25 mouse cellular contexts compared by ENCODE assay signal in the genomic region with DNA sequence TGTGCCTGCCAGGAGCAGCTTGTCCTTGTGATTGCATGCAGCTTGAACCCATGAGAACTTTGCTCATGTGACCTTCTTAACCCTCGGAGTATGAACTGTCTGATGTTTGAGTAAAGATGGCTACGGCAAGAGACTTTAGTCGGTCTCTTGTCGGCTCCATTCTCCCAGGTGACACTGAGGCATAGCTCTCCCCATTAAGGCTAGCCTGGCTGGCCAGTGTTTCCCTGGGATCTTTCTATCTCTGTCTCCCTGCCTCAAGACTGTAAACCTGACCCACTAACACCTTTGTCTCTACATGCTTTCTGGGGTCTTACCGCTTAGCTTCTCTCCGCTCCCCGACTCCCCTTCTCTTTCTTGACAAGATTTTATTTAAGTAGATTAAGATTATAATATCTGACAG. TPM values are rescaled to one million over a fixed set of nuclear protein-coding genes. Genes with fewer than 3 reads are reported as not detected.
DNase-seq lines count a peak whose midpoint lies in the region; ATAC-seq and TF ChIP-seq lines count a peak whose summit lies in the region.
"Had no signal": no experiment of that assay in that cellular context is flagged by ENCODE, and none has a peak within 500 bp of the region (broad histone marks: within the 10 kb centered on the region; RNA-seq: fewer than 3 reads in every experiment).

No protein-coding gene starts in this region.

- H3K27me3 ChIP-seq in forebrain, embryonic 10.5 days (ENCODE audit: poor library complexity, severe bottlenecking) = 0 out of 2 replicates have a peak, but pooled peaks cover 5% of the 10 kb centered on the region
- H3K27me3 ChIP-seq in forebrain, embryonic 15.5 days = peaks cover 7% of the 10 kb centered on the region; the same call in 1 of the 2 replicates
- no peaks in the 10 kb centered on the region for H3K27me3 ChIP-seq in heart, embryonic 13.5 days (replicated peaks)
- no peaks in the 10 kb centered on the region for H3K27me3 ChIP-seq in liver, postnatal 0 days (ENCODE audit: insufficient read depth, low read length)
- no peaks in the 10 kb centered on the region for H3K27me3 ChIP-seq in liver, embryonic 12.5 days (replicated peaks)
- no peaks in the 10 kb centered on the region; the same call in 1 of the 2 replicates for H3K27me3 ChIP-seq in embryonic facial prominence, embryonic 10.5 days (replicated peaks; ENCODE audit: low read depth, poor library complexity, severe bottlenecking)
- H3K27me3 ChIP-seq: CH12.LX; neural tube, embryonic 15.5 days; stomach, embryonic 15.5 days had no signal

- H3K27ac ChIP-seq in forebrain, embryonic 10.5 days = no peak overlapping the region
- no peak overlapping the region for H3K27ac ChIP-seq in forebrain, embryonic 15.5 days (replicated peaks)
- H3K27ac ChIP-seq in heart, embryonic 13.5 days (replicated peaks) = 0 out of 2 replicates have a peak overlapping the region, but pooled peaks have one; percentile 74
- H3K27ac ChIP-seq in liver, postnatal 0 days (ENCODE audit: low read depth) = no peak overlapping the region
- no peak overlapping the region for H3K27ac ChIP-seq in liver, embryonic 12.5 days
- peak overlapping the region; percentile 72 for H3K27ac ChIP-seq in embryonic facial prominence, embryonic 10.5 days (replicated peaks)
- H3K27ac ChIP-seq: kidney, postnatal 0 days; macrophage; neural tube, embryonic 15.5 days had no signal

- WGBS in forebrain, embryonic 10.5 days = 90% methylated on average over 7 of the region's 7 CpGs
- WGBS in forebrain, embryonic 15.5 days = 87% methylated on average over 7 of the region's 7 CpGs
- WGBS in heart, embryonic 13.5 days = 82% methylated on average over 7 of the region's 7 CpGs
- WGBS in liver, postnatal 0 days (ENCODE audit: insufficient replicate concordance) = 82% methylated on average over 7 of the region's 7 CpGs
- 84% methylated on average over 7 of the region's 7 CpGs for WGBS in liver, embryonic 12.5 days (ENCODE audit: insufficient replicate concordance)
- 86% methylated on average over 7 of the region's 7 CpGs for WGBS in embryonic facial prominence, embryonic 10.5 days

- TF ChIP-seq EP300 in liver, postnatal 0 days (IDR thresholded peaks at IDR 0.05; ENCODE audit: low read depth) = no peak

- H3K4me3 ChIP-seq in forebrain, embryonic 10.5 days = no peak overlapping the region
- no peak overlapping the region for H3K4me3 ChIP-seq in forebrain, embryonic 15.5 days
- H3K4me3 ChIP-seq in heart, embryonic 13.5 days = no peak overlapping the region
- H3K4me3 ChIP-seq in liver, postnatal 0 days (ENCODE audit: low read depth, low read length) = no peak overlapping the region
- H3K4me3 ChIP-seq in liver, embryonic 12.5 days = no peak overlapping the region
- no peak overlapping the region for H3K4me3 ChIP-seq in embryonic facial prominence, embryonic 10.5 days
- H3K4me3 ChIP-seq: neural tube, embryonic 15.5 days; stomach, embryonic 15.5 days had no signal

- intact Hi-C loops in heart, postnatal 10 days (cut with DNase I) = loop anchor here (5.0 kb wide), 1 partner anchor 273 kb away; a partner anchor contains a TSS

- peaks cover 34% of the 10 kb centered on the region for H3K4me1 ChIP-seq in forebrain, embryonic 10.5 days
- H3K4me1 ChIP-seq in forebrain, embryonic 15.5 days = no peaks in the 10 kb centered on the region
- H3K4me1 ChIP-seq in heart, embryonic 13.5 days = peaks cover 49% of the 10 kb centered on the region
- H3K4me1 ChIP-seq in liver, postnatal 0 days (ENCODE audit: insufficient read depth) = peaks cover 12% of the 10 kb centered on the region
- peaks cover 44% of the 10 kb centered on the region for H3K4me1 ChIP-seq in liver, embryonic 12.5 days
- peaks cover 51% of the 10 kb centered on the region for H3K4me1 ChIP-seq in embryonic facial prominence, embryonic 10.5 days

- no peaks in the 10 kb centered on the region for H3K9me3 ChIP-seq in forebrain, embryonic 10.5 days
- H3K9me3 ChIP-seq in forebrain, embryonic 15.5 days = no peaks in the 10 kb centered on the region
- peaks cover under 1% of the 10 kb centered on the region; the same call in 1 of the 2 replicates for H3K9me3 ChIP-seq in heart, embryonic 13.5 days
- H3K9me3 ChIP-seq in liver, postnatal 0 days (ENCODE audit: low read length) = no peaks in the 10 kb centered on the region
- H3K9me3 ChIP-seq in liver, embryonic 12.5 days (replicated peaks) = no peaks in the 10 kb centered on the region
- H3K9me3 ChIP-seq in embryonic facial prominence, embryonic 10.5 days = no peaks in the 10 kb centered on the region
- H3K9me3 ChIP-seq: neural tube, embryonic 15.5 days; stomach, embryonic 15.5 days had no signal

- no peak for ATAC-seq in forebrain, embryonic 15.5 days (replicated peaks)
- no peak for ATAC-seq in heart, embryonic 13.5 days (ENCODE audit: extremely low read depth, insufficient number of reproducible peaks, low FRiP score, low TSS enrichment)
- ATAC-seq in liver, postnatal 0 days = no peak
- no peak for ATAC-seq in liver, embryonic 12.5 days
- ATAC-seq: forebrain, embryonic 14.5 days; hindbrain, embryonic 16.5 days; intestine, postnatal 0 days had no signal

- no peak overlapping the region for H3K9ac ChIP-seq in forebrain, embryonic 15.5 days (replicated peaks)
- no peak overlapping the region for H3K9ac ChIP-seq in heart, embryonic 13.5 days
- H3K9ac ChIP-seq in liver, postnatal 0 days (replicated peaks) = no peak overlapping the region
- H3K9ac ChIP-seq in liver, embryonic 12.5 days = no peak overlapping the region
- H3K9ac ChIP-seq: neural tube, embryonic 15.5 days; stomach, embryonic 15.5 days had no signal

- TF ChIP-seq CTCF in liver, postnatal 0 days (IDR thresholded peaks at IDR 0.05; ENCODE audit: low read depth) = no peak

- no peaks in the 10 kb centered on the region for H3K36me3 ChIP-seq in forebrain, embryonic 10.5 days (replicated peaks)
- no peaks in the 10 kb centered on the region for H3K36me3 ChIP-seq in forebrain, embryonic 15.5 days
- no peaks in the 10 kb centered on the region for H3K36me3 ChIP-seq in heart, embryonic 13.5 days
- no peaks in the 10 kb centered on the region for H3K36me3 ChIP-seq in liver, postnatal 0 days (replicated peaks; ENCODE audit: insufficient read depth, low read length)
- no peaks in the 10 kb centered on the region for H3K36me3 ChIP-seq in liver, embryonic 12.5 days
- H3K36me3 ChIP-seq in embryonic facial prominence, embryonic 10.5 days (replicated peaks) = no peaks in the 10 kb centered on the region
- H3K36me3 ChIP-seq: neural tube, embryonic 15.5 days; stomach, embryonic 15.5 days had no signal

- DNase-seq in forebrain, embryonic 10.5 days (ENCODE audit: extremely low spot score, low spot score) = peak; percentile 12
- DNase-seq in heart, postnatal 10 days = no peak
- DNase-seq in liver, postnatal 0 days = peak; percentile 3
- no peak for DNase-seq in embryonic facial prominence, embryonic 10.5 days (ENCODE audit: low spot score)
- DNase-seq in embryo, embryonic 11 days = no peak
- DNase-seq: adrenal gland, adult 2 months; adrenal gland, postnatal 36 days; cerebellum, adult 18-20 months; kidney, postnatal 4 days; lung, adult 2 months; midbrain, embryonic 14.5 days; retina, postnatal 1 day; right cerebral cortex, postnatal 14 days; thymus, postnatal 14 days had no signal

- H3K4me2 ChIP-seq in forebrain, embryonic 15.5 days (replicated peaks) = no peak overlapping the region
- no peak overlapping the region for H3K4me2 ChIP-seq in heart, embryonic 13.5 days
- no peak overlapping the region for H3K4me2 ChIP-seq in liver, postnatal 0 days (ENCODE audit: low read depth, low read length)
- no peak overlapping the region for H3K4me2 ChIP-seq in liver, embryonic 12.5 days
- H3K4me2 ChIP-seq: neural tube, embryonic 15.5 days; stomach, embryonic 15.5 days had no signal

RNA-seq across cellular contexts. Expression of a gene that starts 50.0 kb away (rescaled TPM):
- 62.5 and 69.4 TPM in 2 replicates for polyA plus RNA-seq in forebrain, embryonic 10.5 days (2016; fragmentation: Nextera tagmentation; extraction: Ambion mirVana)
- polyA plus RNA-seq in forebrain, embryonic 15.5 days (2015; fragmentation: Nextera tagmentation; extraction: Ambion mirVana) = 41.9 and 45.8 TPM in 2 replicates
- polyA plus RNA-seq in heart, embryonic 13.5 days (2015; fragmentation: Nextera tagmentation; extraction: Ambion mirVana) = 25.5 and 26.3 TPM in 2 replicates
- 1 to 10 TPM; 3.1 to 4.6 TPM for total RNA-seq in heart, postnatal 10 days (2021)
- 4.9 and 6.2 TPM in 2 replicates for polyA plus RNA-seq in liver, postnatal 0 days (2015; fragmentation: Nextera tagmentation; extraction: Ambion mirVana)
- polyA plus RNA-seq in liver, embryonic 12.5 days (2016; fragmentation: Nextera tagmentation; extraction: Ambion mirVana) = 29.3 and 29.5 TPM in 2 replicates
- 63.7 and 65.3 TPM in 2 replicates for polyA plus RNA-seq in embryonic facial prominence, embryonic 10.5 days (2016; fragmentation: Nextera tagmentation; extraction: Ambion mirVana)

Comparison
In these comparisons a context has a peak if more than half of its experiments do, and no peak if none do; other contexts are left out.
1. DNase-seq: peak in forebrain, embryonic 10.5 days (single experiment) and liver, postnatal 0 days (single experiment); none in heart, postnatal 10 days (0 of 2), embryonic facial prominence, embryonic 10.5 days (single experiment) and embryo, embryonic 11 days (single experiment).
2. H3K27ac ChIP-seq: peak in heart, embryonic 13.5 days (single experiment) and embryonic facial prominence, embryonic 10.5 days (single experiment); none in forebrain, embryonic 10.5 days (single experiment), forebrain, embryonic 15.5 days (single experiment), liver, postnatal 0 days (single experiment) and liver, embryonic 12.5 days (single experiment).